Mouse (Mus musculus): ENCODE results near the gene AC170998.1.
"Not testable (repeated sequence)": the region's sequence is repeated elsewhere in the genome, so short reads cannot be mapped to it uniquely, and the experiment has no call there.

Gene AC170998.1

DNA sequence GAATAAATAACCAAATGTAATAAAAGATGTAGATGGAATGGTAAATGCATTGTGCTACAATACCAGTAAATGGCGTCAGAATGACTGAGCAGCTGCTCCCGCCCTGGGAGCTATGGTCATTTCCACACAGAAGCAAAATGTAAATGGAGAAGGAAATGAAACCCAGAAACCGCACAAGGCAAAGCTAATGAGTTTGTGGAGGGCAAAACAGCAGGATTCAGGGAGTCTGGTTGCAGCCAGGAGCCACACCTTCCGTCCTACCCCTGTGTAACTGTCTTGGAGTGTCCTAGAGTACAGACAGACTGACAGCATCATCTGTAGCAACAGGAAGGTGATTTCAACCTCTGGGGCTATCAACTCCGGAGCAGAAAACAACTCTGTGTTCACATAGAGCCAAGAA lies 30.6 kb downstream of the AC170998.1 start:
- DNase-seq (ENCODE audit: low read depth, low spot score), result no peak

DNA sequence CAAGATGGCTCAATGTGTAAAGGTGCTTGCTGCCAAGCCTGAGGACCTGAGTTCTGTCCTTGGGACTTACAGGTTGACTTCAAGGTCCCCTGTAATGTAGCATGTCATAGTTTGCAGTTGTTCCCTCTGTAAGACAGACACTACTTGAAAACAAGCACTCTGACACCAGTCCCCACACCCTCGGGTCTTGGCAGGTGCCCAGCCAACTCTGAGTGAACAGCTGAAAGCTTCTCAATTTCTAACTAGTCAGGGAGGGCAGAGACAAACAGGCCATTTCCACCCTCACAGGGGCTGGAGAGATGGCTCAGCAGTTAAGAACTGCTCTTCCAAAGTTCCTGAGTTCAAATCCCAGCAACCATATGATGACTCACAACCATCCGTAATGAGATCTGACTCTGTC lies 31.6 kb downstream of the AC170998.1 start:
- DNase-seq (ENCODE audit: low read depth, low spot score), result no peak

DNA sequence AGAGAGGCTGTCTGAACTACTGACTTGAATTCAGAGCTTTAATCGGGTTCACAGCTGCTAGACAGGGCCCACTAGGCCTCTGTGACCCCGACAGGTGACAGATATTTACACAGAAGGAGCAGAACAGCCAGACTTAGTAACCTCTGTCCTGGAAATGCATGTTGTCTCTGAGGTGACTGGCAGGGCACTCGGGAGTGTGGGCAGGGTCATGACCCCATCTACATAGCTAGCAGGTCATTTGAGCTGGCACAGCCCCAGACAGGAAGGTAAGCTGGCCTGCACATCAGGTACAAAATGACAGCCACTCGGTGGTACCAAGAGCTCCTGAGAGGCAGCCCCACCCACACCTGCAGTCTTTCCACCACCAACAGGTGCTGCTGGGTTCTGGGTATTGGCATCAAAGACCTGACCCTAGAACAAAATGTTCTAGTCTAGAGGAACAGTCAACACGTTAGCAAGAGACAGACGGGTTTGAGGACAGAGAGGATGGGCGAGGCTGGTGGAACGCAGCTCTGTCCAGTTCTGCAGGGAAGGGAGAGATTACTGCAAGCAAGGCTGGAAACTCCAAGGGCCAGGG lies 34.9 kb downstream of the AC170998.1 start:
- DNase-seq (ENCODE audit: low read depth, low spot score), result no peak

DNA sequence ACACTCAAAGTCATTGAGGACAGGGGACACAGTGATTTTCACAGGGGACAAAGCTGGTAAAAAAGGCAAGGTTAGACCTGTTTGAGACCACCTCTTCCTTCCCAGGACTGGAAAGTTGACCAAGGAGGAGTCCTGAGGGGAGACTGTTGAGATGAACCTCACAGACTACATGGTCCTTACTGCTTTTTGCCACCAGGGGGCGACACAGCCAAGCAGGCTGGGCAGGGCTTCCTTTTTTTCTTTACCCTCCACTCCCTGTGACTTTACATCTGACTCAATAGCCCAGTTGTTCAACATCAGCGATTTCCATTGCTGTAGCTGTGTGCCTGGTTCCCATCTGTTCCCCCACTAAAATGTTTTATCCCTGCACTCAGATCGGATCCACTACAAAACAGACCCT lies 36.0 kb downstream of the AC170998.1 start:
- peak; percentile 65 for DNase-seq (ENCODE audit: low read depth, low spot score)

DNA sequence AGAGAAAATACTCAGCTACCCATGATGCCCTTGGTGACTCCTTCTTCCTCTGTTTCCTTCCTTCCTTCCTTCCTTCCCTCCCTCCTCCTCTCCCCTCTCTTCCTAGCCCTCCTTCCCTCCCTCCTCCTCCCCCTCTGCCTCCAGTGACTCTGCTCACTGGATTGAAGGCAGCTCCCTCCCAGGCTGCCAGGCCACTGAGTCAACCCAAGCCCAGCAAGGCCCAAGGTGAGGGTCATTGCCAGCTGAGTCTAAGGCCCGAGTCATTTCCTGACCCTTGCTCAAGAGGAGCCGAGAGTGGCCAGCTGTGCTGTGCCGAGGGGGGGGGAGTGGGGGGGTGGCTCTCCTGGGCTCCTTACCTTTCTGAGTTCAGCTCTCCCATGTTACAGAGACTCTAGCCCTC lies 40.3 kb downstream of the AC170998.1 start:
- DNase-seq (ENCODE audit: low read depth, low spot score), result no peak

DNA sequence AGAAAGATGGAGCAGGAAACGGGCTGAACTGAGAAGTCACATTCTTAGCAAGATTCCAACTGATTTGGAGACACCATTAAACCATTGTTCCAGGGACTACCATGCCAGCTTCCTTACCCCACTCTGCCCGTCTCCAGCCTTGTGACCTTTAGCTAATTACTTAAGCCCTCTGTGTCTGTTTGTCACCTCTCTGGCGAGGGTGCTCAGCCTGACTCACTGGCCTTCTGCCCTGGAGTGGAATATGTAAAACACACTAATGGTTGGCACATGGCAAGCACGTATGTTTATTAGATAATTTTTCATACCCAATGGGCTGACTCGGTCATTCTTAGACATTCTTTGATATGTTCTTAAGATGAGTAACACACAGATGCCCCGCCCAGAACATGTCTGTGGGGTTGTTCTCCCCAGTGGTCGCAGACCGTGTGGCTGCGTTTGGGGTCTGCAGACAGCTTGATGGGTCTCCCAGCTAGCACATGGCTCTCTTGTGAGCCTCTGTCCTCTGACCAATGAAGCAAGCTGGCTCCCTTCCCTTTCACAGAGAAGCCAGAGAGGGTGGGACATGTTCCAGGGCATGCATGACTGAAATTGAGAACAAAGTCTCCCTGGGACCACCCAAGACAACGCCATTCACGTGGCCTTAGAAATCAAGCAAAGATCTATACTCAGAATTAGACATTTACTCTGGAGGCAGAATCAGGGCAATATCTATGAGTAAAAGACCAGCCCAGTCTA lies 41.1 kb downstream of the AC170998.1 start:
- DNase-seq (ENCODE audit: low read depth, low spot score), result no peak

DNA sequence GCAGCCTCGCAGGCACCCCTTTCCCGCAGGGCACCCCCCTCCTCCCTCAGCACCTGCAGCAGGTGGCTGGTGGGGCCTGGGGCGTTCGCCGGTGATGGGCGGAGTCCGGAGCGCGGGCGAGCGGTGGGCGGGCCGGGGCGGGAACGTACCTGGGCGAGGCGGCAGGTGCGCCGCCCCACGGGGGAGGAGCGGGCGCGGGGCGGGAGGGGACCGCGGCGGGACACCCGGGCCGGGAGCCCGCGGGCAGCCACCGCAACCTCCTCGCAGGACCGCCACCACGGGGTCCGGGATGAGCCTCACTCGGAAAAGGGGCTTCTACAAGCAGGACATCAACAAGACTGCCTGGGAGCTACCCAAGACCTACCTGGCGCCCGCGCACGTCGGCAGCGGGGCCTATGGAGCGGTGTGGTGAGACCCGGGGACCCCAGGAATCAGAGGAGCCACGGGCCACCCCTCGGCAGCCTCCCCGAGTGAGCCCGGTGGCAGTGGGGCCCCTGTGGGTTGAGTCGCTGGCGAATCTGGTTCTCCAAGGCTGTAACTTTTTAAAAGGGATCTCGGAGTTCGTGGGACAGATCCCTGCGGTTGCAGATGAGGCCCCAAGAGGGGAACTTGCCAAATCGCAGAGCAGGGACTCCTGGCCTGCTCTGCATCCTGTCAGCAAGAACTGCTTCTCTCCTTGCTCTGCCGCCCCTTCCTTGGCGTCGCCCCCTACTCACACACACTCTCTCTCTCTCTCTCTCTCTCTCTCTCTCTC lies 43.4 kb downstream of the AC170998.1 start, which contains the start of gene Mapk13:
Gene Mapk13 (plus strand): TSS at position 177 of the 754 bp plus-strand sequence.
- DNase-seq (ENCODE audit: low read depth, low spot score), result peak; percentile 25

DNA sequence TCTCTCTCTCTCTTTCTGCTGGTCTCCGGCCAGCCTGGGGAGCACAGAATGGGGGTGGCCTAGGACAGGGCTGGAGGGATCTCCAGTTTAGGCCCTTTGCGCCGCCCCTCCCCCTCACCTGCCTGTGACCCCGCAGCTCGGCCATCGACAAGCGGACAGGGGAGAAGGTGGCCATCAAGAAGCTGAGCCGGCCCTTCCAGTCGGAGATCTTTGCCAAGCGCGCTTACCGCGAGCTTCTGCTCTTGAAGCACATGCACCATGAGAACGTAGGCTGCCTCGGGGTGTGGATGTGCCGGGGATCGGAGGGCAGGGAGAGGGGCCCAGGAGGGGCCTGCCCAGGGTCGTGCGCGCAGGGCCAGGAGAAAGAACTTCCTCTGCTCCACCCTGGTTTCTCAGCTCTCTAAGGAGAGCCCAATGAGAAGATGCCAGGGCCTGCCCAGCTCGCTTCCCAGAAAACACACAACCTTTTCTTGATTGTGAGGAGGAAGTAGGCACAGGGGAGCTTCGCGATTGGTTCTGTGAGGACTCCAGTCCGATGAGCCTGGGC lies 44.1 kb downstream of the AC170998.1 start:
- DNase-seq (ENCODE audit: low read depth, low spot score), result no peak

DNA sequence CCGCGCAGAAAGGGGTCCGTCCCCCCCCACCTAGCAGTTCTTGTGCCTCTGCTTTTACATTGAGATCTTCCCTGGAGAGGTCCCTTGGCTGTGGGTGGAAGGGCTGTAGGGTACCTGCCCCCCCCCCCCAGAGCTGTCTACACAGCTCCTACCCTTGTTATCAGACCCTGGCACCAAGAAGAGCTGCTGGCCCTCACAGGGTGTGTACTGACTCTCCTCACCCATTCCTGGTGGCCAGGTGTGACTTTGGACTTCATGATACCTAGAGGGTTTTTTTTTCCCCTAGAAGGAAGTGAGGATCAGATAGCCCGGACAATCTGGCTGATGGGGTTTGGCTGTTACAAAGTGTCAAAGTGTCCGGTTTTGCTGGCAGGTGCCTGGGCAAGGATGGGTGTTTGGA lies 45.4 kb downstream of the AC170998.1 start:
- no peak for DNase-seq (ENCODE audit: low read depth, low spot score)

DNA sequence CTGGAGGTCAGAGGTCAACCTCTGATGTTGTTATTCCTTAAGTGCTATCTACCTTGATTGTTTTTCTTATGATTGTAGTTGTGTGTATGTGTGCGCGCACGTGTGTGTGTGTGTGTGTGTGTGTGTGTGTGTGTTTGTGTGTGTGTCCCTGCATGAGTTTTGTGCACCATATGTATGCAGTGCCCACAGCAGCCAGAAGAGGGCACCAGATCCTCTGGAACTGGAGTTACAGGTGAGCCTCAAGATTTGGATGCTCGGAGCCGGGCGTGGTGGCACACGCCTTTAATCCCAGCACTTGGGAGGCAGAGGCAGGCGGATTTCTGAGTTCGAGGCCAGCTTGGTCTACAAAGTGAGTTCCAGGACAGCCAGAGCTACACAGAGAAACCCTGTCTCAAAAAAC lies 48.4 kb downstream of the AC170998.1 start:
- DNase-seq (ENCODE audit: low read depth, low spot score), result not testable (repeated sequence)

DNA sequence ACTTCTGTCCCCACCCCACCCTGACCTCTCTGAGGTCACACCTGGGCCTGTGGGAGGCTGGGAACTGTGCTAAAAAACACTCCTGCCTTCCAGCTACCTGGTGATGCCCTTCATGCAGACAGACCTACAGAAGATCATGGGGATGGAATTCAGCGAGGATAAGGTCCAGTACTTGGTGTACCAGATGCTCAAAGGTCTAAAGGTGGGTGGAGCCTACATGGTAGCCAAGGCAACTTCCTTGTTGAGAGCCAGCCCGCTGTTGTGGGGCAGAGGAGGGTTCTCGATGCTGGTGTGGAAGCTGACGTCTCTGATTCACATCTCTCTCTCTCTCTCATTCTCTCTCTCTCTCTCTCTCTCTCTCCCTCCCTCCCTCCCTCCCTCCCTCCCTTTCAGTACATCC lies 49.3 kb downstream of the AC170998.1 start:
- DNase-seq (ENCODE audit: low read depth, low spot score), result no peak
